Mouse (Mus musculus): Measurements from ENCODE around the gene Pkmyt1. TPM values are rescaled to one million over a fixed set of nuclear protein-coding genes. Genes with fewer than 3 reads are reported as not detected.

Gene Pkmyt1
- 51.3 TPM for polyA plus RNA-seq (2017; shearing (Covaris generic))

GRCm38 (mm10) chr17:23725999-23726757 lies at the start of gene Pkmyt1:
Pkmyt1 (plus strand) TSS chr17:23726336.

GRCm38 (mm10) chr17:23677236-23677679 lies 48.9 kb upstream of the Pkmyt1 start, which contains the start of gene Tnfrsf12a:
Tnfrsf12a (minus strand) TSS chr17:23677468.

GRCm38 (mm10) chr17:23679127-23679835 lies 46.9 kb upstream of the Pkmyt1 start, which contains the start of gene Cldn6:
Cldn6 (plus strand) TSS chr17:23679249.

GRCm38 (mm10) chr17:23683856-23684672 lies 42.1 kb upstream of the Pkmyt1 start, which contains the start of gene Cldn9:
Cldn9 (minus strand) TSS chr17:23684026.

GRCm38 (mm10) chr17:23722376-23723125 lies 3.6 kb upstream of the Pkmyt1 start, which contains the start of gene 1520401A03Rik:
1520401A03Rik (minus strand) TSS chr17:23722783.

GRCm38 (mm10) chr17:23740598-23741021 lies 14.5 kb downstream of the Pkmyt1 start, which contains the start of gene Paqr4:
Paqr4 (minus strand) TSS chr17:23740867.

GRCm38 (mm10) chr17:23745301-23746251 lies 19.4 kb downstream of the Pkmyt1 start, which contains the start of gene Kremen2:
Kremen2 (minus strand) TSS chr17:23745833.

GRCm38 (mm10) chr17:23771284-23772218 lies 45.4 kb downstream of the Pkmyt1 start, which contains the start of gene Flywch1:
Flywch1 (minus strand) TSS chr17:23771602.

GRCm38 (mm10) chr17:23785561-23786471 lies 59.7 kb downstream of the Pkmyt1 start, which contains the start of gene Flywch2:
Flywch2 (minus strand) TSS chr17:23786081.

Other genes with a start within 250 kb of the Pkmyt1 start
- gene Vmn2r117, start 246.6 kb upstream of the Pkmyt1 start, polyA plus RNA-seq (2017; shearing (Covaris generic)) = not detected
- 6.9 TPM for gene Zfp213, start 162.1 kb upstream of the Pkmyt1 start, polyA plus RNA-seq (2017; shearing (Covaris generic))
- gene Zfp13, start 126.8 kb upstream of the Pkmyt1 start, polyA plus RNA-seq (2017; shearing (Covaris generic)) = not detected
- 4.8 TPM for gene Zscan10, start 125.5 kb upstream of the Pkmyt1 start, polyA plus RNA-seq (2017; shearing (Covaris generic))
- gene Mmp25, start 81.1 kb upstream of the Pkmyt1 start, polyA plus RNA-seq (2017; shearing (Covaris generic)) = 0.25 TPM
- gene Bicdl2, start 65.8 kb upstream of the Pkmyt1 start, polyA plus RNA-seq (2017; shearing (Covaris generic)) = 0.19 TPM
- gene Hcfc1r1, start 52.7 kb upstream of the Pkmyt1 start, polyA plus RNA-seq (2017; shearing (Covaris generic)) = 46.6 TPM
- 21.0 TPM for gene Thoc6, start 52.5 kb upstream of the Pkmyt1 start, polyA plus RNA-seq (2017; shearing (Covaris generic))
- 20.5 TPM for gene Tnfrsf12a, start 48.9 kb upstream of the Pkmyt1 start, polyA plus RNA-seq (2017; shearing (Covaris generic))
- gene Cldn6, start 47.1 kb upstream of the Pkmyt1 start, polyA plus RNA-seq (2017; shearing (Covaris generic)) = not detected
- gene Cldn9, start 42.3 kb upstream of the Pkmyt1 start, polyA plus RNA-seq (2017; shearing (Covaris generic)) = not detected
- not detected for gene 1520401A03Rik, start 3.6 kb upstream of the Pkmyt1 start, polyA plus RNA-seq (2017; shearing (Covaris generic))
- 3.1 TPM for gene Paqr4, start 14.5 kb downstream of the Pkmyt1 start, polyA plus RNA-seq (2017; shearing (Covaris generic))
- gene Kremen2, start 19.5 kb downstream of the Pkmyt1 start, polyA plus RNA-seq (2017; shearing (Covaris generic)) = 2.4 TPM
- 25.6 TPM for gene Flywch1, start 45.3 kb downstream of the Pkmyt1 start, polyA plus RNA-seq (2017; shearing (Covaris generic))
- 1.7 TPM for gene Flywch2, start 59.7 kb downstream of the Pkmyt1 start, polyA plus RNA-seq (2017; shearing (Covaris generic))
- 1,161 TPM for gene Srrm2, start 64.2 kb downstream of the Pkmyt1 start, polyA plus RNA-seq (2017; shearing (Covaris generic))
- 389 TPM for gene Elob, start 102.8 kb downstream of the Pkmyt1 start, polyA plus RNA-seq (2017; shearing (Covaris generic))
- gene Prss33, start 109.7 kb downstream of the Pkmyt1 start, polyA plus RNA-seq (2017; shearing (Covaris generic)) = not detected
- gene Prss32, start 117.5 kb downstream of the Pkmyt1 start, polyA plus RNA-seq (2017; shearing (Covaris generic)) = not detected
- 3.6 TPM for gene Prss41, start 117.8 kb downstream of the Pkmyt1 start, polyA plus RNA-seq (2017; shearing (Covaris generic))
- gene Prss21, start 141.7 kb downstream of the Pkmyt1 start, polyA plus RNA-seq (2017; shearing (Covaris generic)) = not detected
- not detected for gene Dcpp1, start 154.5 kb downstream of the Pkmyt1 start, polyA plus RNA-seq (2017; shearing (Covaris generic))
- not detected for gene Dcpp2, start 154.5 kb downstream of the Pkmyt1 start, polyA plus RNA-seq (2017; shearing (Covaris generic))
- not detected for gene Dcpp3, start 191.1 kb downstream of the Pkmyt1 start, polyA plus RNA-seq (2017; shearing (Covaris generic))
- not detected for gene Sbp, start 215.3 kb downstream of the Pkmyt1 start, polyA plus RNA-seq (2017; shearing (Covaris generic))
- not detected for gene Sbpl, start 228.9 kb downstream of the Pkmyt1 start, polyA plus RNA-seq (2017; shearing (Covaris generic))

Data from effector memory CD4-positive, alpha-beta T cell, adult 5 months (primary cell).